Mouse (Mus musculus): Measurements from ENCODE around the gene Secisbp2.
A peak's percentile ranks its signal among the peaks of the same experiment; 100 is the strongest.

The Secisbp2 gene

GRCm38 (mm10) chr13:51685290-51685966 lies 33.9 kb downstream of the Secisbp2 start:
- DNase-seq (ENCODE audit: low spot score in 2 of 2): no peak

- DNase-seq (ENCODE audit: low spot score in 2 of 2): peak in 1 of 2 experiments; percentile 64
Observed at GRCm38 (mm10) chr13:51686966-51687365, 35.5 kb downstream of the Secisbp2 start.

GRCm38 (mm10) chr13:51688688-51689087 lies 37.2 kb downstream of the Secisbp2 start:
- no peak for DNase-seq (ENCODE audit: low spot score in 2 of 2)

- no peak for DNase-seq (ENCODE audit: low spot score in 2 of 2)
Observed at GRCm38 (mm10) chr13:51696481-51696880, 45.0 kb downstream of the Secisbp2 start.

GRCm38 (mm10) chr13:51697455-51697854 lies 46.0 kb downstream of the Secisbp2 start:
- peak in 1 of 2 experiments; percentile 64 for DNase-seq (ENCODE audit: low spot score in 2 of 2)

- DNase-seq (ENCODE audit: low spot score in 2 of 2): no peak
Observed at GRCm38 (mm10) chr13:51697897-51698296, 46.4 kb downstream of the Secisbp2 start.

- DNase-seq (ENCODE audit: low spot score in 2 of 2): peak; percentile 41 to 64
Observed at GRCm38 (mm10) chr13:51698318-51698717, 46.8 kb downstream of the Secisbp2 start.

- DNase-seq (ENCODE audit: low spot score in 2 of 2): no peak
Observed at GRCm38 (mm10) chr13:51703893-51704292, 52.4 kb downstream of the Secisbp2 start.

- DNase-seq (ENCODE audit: low spot score in 2 of 2): no peak
Observed at GRCm38 (mm10) chr13:51705882-51706854, 54.7 kb downstream of the Secisbp2 start.

GRCm38 (mm10) chr13:51710738-51711137 lies 59.2 kb downstream of the Secisbp2 start:
- peak; percentile 48 to 73 for DNase-seq (ENCODE audit: low spot score in 2 of 2)

GRCm38 (mm10) chr13:51712022-51712421 lies 60.5 kb downstream of the Secisbp2 start:
- DNase-seq (ENCODE audit: low spot score in 2 of 2): no peak

- no peak for DNase-seq (ENCODE audit: low spot score in 2 of 2)
Observed at GRCm38 (mm10) chr13:51716350-51717263, 65.1 kb downstream of the Secisbp2 start.

GRCm38 (mm10) chr13:51719256-51719655 lies 67.8 kb downstream of the Secisbp2 start:
- DNase-seq (ENCODE audit: low spot score in 2 of 2): no peak

- DNase-seq (ENCODE audit: low spot score in 2 of 2): no peak
Observed at GRCm38 (mm10) chr13:51720556-51720955, 69.1 kb downstream of the Secisbp2 start.

- no peak for DNase-seq (ENCODE audit: low spot score in 2 of 2)
Observed at GRCm38 (mm10) chr13:51723114-51723513, 71.6 kb downstream of the Secisbp2 start.

GRCm38 (mm10) chr13:51724566-51724965 lies 73.1 kb downstream of the Secisbp2 start:
- no peak for DNase-seq (ENCODE audit: low spot score in 2 of 2)

GRCm38 (mm10) chr13:51725446-51725845 lies 73.9 kb downstream of the Secisbp2 start:
- no peak for DNase-seq (ENCODE audit: low spot score in 2 of 2)

- DNase-seq (ENCODE audit: low spot score in 2 of 2): no peak
Observed at GRCm38 (mm10) chr13:51725926-51726574, 74.6 kb downstream of the Secisbp2 start.

GRCm38 (mm10) chr13:51727364-51727763 lies 75.9 kb downstream of the Secisbp2 start:
- DNase-seq (ENCODE audit: low spot score in 2 of 2): no peak

GRCm38 (mm10) chr13:51729887-51730361 lies 78.4 kb downstream of the Secisbp2 start:
- DNase-seq (ENCODE audit: low spot score in 2 of 2): peak in 1 of 2 experiments; percentile 65

- no peak for DNase-seq (ENCODE audit: low spot score in 2 of 2)
Observed at GRCm38 (mm10) chr13:51731474-51731873, 80.0 kb downstream of the Secisbp2 start.
